Mouse (Mus musculus) neural tube, embryonic 10.5 days (tissue): ENCODE data around the gene Plscr5.
A peak's percentile ranks its signal among the peaks of the same experiment; 100 is the strongest.

ENCODE experiments used
- DNase-seq: peaks from one replicate; pipeline ENCODE4 v3.0.0-alpha.2; 2017; ENCODE audit warnings: low spot score; ENCODE audit errors: extremely low spot score

The Plscr5 gene

GRCm38 (mm10) chr9:92226127-92226655 is 33.5 kb downstream of the Plscr5 start:
- DNase-seq: no peak

GRCm38 (mm10) chr9:92226795-92227194 is 34.1 kb downstream of the Plscr5 start:
- no peak for DNase-seq

GRCm38 (mm10) chr9:92228867-92229832 is 36.4 kb downstream of the Plscr5 start:
- no peak for DNase-seq

GRCm38 (mm10) chr9:92229833-92230205 is 37.1 kb downstream of the Plscr5 start:
- no peak for DNase-seq

GRCm38 (mm10) chr9:92234901-92235458 is 42.2 kb downstream of the Plscr5 start:
- DNase-seq: no peak

- DNase-seq: no peak
Observed at GRCm38 (mm10) chr9:92248773-92249446, 56.2 kb downstream of the Plscr5 start.

GRCm38 (mm10) chr9:92249447-92249852 is 56.7 kb downstream of the Plscr5 start, which contains the start of gene Plscr1:
TSS of gene Plscr1 (plus strand) at chr9:92249750.
- DNase-seq: no peak

GRCm38 (mm10) chr9:92249987-92250772 is 57.4 kb downstream of the Plscr5 start:
- peak; percentile 82 for DNase-seq

GRCm38 (mm10) chr9:92252718-92253117 is 60.0 kb downstream of the Plscr5 start:
- no peak for DNase-seq

GRCm38 (mm10) chr9:92253585-92254321 is 61.0 kb downstream of the Plscr5 start:
- no peak for DNase-seq
